Mouse (Mus musculus): ENCODE measurements around the gene Zfp958.
A peak's percentile ranks its signal among the peaks of the same experiment; 100 is the strongest.
"Not testable (repeated sequence)": the region's sequence is repeated elsewhere in the genome, so short reads cannot be mapped to it uniquely, and the experiment has no call there.

Gene Zfp958

GRCm38 (mm10) chr8:4612932-4613853, at the start of gene Zfp958:
TSS of gene Zfp958 (plus strand) at chr8:4613167.
- DNase-seq, result peak; percentile 91

- no peak for DNase-seq
Measured at GRCm38 (mm10) chr8:4581986-4582385, 31.0 kb upstream of the Zfp958 start.

GRCm38 (mm10) chr8:4582754-4583178, 30.2 kb upstream of the Zfp958 start:
- no peak for DNase-seq

GRCm38 (mm10) chr8:4584660-4585059, 28.3 kb upstream of the Zfp958 start:
- no peak for DNase-seq

- DNase-seq, result no peak
Measured at GRCm38 (mm10) chr8:4586356-4586755, 26.6 kb upstream of the Zfp958 start.

DNA sequence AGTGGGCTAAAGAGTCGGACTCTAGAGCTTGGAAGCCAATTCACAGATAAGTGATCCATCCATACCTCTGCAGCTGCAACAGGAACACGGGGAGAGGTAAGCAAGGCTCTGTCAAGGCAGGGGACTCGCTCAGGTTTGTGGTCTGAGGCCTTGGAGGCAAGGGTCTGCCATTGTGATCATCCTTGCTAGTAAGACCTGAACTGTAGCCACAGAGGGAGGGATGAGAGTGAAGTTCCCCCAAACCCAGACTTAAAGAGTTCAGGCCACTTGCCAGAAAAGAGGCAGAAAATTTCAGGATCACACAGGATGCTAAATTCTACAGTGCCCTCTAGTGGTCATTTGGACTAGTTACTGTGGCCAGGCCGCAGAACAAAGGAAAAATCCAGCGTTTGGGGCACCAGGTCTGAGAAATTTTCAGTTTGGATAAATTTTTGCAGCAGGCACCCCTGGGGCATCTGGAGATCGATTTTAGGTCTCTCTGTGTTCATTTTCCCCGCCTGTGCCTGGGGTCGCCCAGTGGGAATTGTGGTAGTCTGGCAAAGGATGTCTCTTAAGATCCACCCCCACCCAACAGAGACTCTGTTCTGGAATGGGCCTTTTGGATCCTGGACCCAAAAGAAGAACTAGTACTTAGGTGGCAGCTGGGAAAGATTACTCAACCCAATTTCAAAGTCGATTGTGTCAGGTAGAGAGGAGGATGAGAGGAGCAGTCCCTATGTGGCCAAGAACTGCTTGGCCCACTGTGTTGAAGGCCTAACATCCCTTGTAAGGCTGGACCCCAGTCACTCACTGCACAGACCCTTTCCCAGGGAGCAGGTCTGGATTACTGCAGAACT, 24.6 kb upstream of the Zfp958 start:
- peak; percentile 6 for DNase-seq

- no peak for DNase-seq
Measured at GRCm38 (mm10) chr8:4608896-4609295, 4.1 kb upstream of the Zfp958 start.

DNA sequence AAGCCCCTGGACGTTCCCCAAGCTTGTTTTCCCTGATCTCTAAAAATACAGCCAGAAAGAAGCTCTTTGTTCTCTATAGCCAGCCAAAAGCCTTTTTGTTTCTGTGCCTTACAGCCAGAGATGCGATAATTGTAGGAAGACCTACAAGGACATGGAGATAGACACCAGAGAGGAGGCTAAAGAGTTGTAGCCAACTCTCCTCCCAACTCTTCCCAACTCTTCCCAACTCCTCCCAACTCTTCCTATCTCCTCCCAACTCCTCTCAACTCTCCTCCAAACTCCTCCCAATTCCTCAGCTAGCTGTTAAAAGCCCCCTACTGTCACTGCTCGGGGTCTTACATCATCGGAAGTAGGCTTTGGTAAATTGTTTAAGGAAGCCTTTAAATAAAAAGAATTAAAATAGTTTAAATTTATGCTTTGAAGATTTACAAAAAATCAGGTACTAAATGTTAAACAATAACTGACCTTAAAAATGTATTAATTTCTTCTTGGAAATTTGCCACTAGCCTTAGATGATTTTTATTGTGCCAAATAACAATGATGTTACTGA, 1.3 kb upstream of the Zfp958 start:
- not testable (repeated sequence) for DNase-seq

DNA sequence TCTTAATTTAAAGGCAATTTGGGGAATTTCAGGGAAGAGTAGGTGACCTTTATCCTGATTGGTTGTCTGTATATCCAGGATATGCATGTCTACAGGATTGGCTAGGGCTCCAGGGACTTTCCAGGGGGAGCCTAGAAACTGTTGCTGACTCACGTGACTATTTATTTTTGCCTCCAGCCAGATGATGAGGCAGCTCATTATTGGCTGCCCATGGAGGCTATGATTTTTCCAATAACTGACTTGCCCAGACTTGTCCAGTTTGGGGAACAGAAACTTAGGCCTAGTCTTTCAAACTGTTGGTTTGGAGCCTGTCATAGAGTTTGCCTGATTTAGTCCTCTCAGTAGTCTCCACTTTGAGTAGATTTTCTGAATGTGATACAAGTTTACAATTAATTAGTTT, 14.4 kb downstream of the Zfp958 start:
- DNase-seq, result no peak

DNA sequence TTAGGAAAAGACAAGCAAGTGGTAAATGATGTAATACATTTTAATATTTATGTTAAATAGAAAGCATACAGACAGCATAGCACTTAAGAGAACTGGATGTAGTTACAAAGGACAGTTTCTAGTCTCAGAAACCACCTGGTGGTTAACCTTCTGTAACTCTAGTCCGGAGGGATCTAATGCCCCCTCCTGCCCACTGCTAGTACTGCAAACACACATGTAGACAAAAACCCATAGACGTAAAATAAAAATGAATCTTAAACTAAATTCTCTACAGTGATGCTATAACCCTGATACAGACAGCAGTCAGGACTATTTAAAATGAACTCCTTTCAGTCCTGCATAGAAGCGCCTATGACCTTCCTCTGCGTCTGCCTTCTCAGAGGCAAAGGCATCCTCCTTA, 24.1 kb downstream of the Zfp958 start:
- no peak for DNase-seq

GRCm38 (mm10) chr8:4642974-4643373, 30.0 kb downstream of the Zfp958 start:
- not testable (repeated sequence) for DNase-seq

DNA sequence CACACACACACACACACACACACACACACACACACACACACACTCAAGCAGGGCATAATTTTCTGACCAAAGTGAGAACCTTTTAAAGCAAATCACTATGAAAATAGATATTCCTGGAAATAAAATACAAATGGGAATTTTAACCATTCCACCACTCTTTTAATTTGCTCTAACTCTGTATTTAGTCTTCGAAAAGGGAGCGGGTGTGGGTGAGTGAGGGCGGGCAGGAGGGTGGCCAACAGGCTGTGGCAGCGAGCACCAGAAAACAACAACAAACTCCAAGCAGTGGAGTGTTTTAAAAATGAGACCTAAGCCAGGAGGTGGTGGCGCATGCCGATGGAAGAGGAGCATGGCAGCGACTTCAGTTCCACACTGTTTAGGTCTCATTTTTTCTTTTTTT, 43.6 kb downstream of the Zfp958 start:
- DNase-seq, result no peak

GRCm38 (mm10) chr8:4675191-4676003, 62.4 kb downstream of the Zfp958 start:
- DNase-seq, result no peak

- no peak for DNase-seq
Measured at GRCm38 (mm10) chr8:4676586-4676985, 63.6 kb downstream of the Zfp958 start.

DNA sequence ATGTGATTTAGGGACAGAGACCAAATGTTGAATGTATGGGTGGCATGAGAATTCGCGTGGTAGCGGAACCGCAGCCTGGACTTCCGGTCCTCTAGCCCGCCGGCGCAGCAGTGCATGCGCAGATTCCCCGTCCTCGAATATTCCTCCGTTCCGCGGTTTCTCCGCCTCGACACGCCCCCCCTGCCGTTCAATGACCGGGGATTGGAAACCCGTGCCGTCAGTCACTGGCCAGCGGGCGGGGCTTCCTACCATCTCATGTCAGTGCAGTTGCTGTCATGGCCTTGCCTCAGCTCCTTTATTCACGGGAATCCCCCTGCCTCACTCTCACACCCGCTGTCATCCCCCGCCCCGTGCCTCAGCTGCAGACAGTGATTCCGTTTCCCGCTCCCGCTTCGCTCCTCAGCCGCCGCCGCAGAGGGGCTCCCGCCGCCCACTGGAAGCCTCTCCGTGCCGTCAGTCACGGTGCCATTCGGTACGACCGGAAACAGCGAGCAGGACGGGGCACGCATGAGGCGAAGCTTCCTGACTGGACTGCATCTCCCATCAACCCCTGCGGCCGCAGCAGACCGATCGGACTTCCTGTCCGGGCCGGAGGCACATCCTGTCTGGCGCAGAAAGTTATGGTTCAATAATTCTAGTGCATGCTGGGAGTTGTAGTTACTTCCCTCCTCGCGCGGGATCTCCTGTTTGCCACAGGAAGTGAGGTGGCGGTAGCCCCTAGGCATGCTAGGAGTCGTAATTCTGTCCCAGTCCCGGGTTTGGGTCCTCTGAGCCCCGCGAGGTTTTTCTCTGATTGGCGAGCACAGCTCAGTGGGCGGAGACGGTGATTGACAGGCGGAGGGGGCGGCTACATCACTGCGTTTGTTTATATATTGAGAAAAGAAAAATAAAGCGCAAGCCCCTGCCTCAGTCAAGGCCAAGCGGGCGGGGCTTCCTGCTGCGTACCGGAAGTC, 64.6 kb downstream of the Zfp958 start:
- DNase-seq, result peak; percentile 97

DNA sequence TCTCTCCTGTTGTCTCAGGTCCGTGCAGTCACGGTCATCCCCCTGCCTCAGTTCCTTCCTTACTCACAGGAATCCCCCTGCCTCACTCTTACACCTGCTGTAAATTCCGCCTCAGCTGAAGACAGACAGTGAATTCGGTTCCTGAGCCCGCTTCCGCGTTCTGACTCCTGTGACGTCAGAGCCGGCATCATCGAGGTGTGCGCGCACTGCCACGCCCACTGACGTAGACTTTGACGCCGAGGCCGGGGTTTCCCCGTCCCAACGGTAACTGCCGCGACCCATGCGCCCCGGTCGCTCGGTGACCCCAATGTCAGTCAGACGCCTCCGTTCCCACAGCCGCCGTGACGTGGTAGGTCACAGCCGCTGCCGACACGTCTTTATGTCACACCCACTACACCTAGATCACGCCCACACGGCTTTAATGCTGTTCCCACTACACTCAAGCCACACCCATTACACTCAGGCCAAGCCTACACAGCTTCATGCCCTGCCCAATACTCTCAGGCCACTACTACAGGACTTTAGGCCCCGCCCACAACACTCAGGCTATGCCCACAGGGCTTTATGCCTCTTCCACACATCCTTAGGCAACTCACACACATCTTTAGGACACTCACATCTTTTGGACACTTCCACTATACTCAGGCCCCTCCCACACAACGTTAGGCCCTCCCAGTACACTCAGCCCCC, 65.4 kb downstream of the Zfp958 start:
- peak; percentile 92 for DNase-seq

DNA sequence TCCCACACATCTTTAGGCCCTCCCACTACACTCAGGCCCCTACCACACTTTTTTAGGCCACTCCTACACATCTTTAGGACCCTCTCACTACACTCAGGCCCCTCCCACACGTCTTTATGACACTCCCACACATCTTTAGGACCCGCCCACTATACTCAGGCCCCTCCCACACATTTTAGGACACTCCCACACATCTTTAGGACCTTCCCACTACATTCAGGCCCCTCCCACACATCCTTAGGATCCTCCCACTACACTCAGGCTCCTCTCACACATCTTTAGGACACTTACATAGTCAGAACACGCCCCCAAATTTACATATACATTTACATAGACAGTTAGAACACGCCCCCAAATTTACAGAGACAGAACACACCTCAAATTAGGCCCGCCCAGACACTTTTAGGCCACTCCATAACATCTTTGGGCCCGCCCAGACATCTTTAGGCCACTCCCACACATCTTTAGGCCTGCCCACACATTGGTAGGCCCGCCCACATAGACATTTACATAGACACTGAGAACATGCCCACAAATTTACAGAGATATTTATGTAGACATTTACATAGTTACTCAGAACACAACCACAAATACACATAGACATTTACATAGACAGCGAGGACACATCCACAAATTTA, 66.1 kb downstream of the Zfp958 start:
- DNase-seq, result peak; percentile 6

DNA sequence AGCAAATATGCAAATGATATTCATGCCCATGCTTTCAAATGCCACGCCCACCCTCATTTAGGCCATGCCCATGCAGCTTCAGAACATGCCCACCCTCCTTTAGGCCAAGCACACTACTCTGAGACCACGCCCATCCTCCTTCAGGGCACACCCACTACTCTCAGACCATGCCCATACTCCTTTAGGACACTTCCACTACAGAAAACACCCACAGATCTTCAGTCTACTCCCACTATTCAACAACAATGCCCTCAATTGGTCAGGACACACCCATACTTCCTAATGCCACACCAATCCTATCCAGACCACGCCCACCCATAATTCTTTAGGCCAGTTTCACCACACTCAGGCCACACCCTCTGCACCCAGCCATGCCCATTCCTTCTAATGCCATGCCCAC, 66.8 kb downstream of the Zfp958 start:
- no peak for DNase-seq
